Mouse (Mus musculus) adrenal gland, postnatal 36 days (tissue): Measurements from ENCODE around the gene Vmn1r169. TPM values are rescaled to one million over a fixed set of nuclear protein-coding genes. Genes with fewer than 3 reads are reported as not detected.
"Not testable (repeated sequence)": the region's sequence is repeated elsewhere in the genome, so short reads cannot be mapped to it uniquely, and the experiment has no call there.

ENCODE experiments used
- DNase-seq, 2 experiments: peaks; one replicate each; pipeline ENCODE4 v3.0.0; 2021; ENCODE audit warnings: mixed read lengths in 1 of 2
- long read RNA-seq, 2 experiments: library from polyadenylated mRNA; stranded (forward); transcript quantifications; one replicate each; pipeline ENCODE4 v2.0.0; 2021; ENCODE audit warnings: borderline sequencing depth in 2 of 2
- total RNA-seq, 2 experiments: library from RNA; stranded (reverse); gene quantifications; 2 replicates each; pipeline ENCODE4 v1.2.3; 2021

Gene Vmn1r169
- total RNA-seq: not detected
- long read RNA-seq, experiment 1: 0 reads
- long read RNA-seq, experiment 2: 0 reads

- not testable (repeated sequence) for DNase-seq
These were observed at the start of gene Vmn1r169 for GRCm38 (mm10) chr7:23575226-23575625. Gene Vmn1r169, plus strand, starts transcription at chr7:23575526.

GRCm38 (mm10) chr7:23539432-23539831 is 35.9 kb upstream of the Vmn1r169 start, which contains the start of gene Vmn1r168:
Gene Vmn1r168, plus strand, starts transcription at chr7:23539732.
- not testable (repeated sequence) for DNase-seq

GRCm38 (mm10) chr7:23605875-23606274 is 30.5 kb downstream of the Vmn1r169 start, which contains the start of gene Vmn1r170:
Gene Vmn1r170, plus strand, starts transcription at chr7:23606175.
- not testable (repeated sequence) for DNase-seq

Other genes with a start within 250 kb of the Vmn1r169 start
- gene Nlrp5, start 189.6 kb upstream of the Vmn1r169 start, total RNA-seq: not detected
- gene Vmn1r167, start 68.3 kb upstream of the Vmn1r169 start, total RNA-seq: not detected
- not detected for gene Vmn1r168, start 35.8 kb upstream of the Vmn1r169 start, total RNA-seq
- not detected for gene Vmn1r170, start 30.6 kb downstream of the Vmn1r169 start, total RNA-seq
- not detected for gene Vmn1r171, start 55.2 kb downstream of the Vmn1r169 start, total RNA-seq
- not detected for gene Vmn1r172, start 82.8 kb downstream of the Vmn1r169 start, total RNA-seq
- gene Vmn1r173, start 125.2 kb downstream of the Vmn1r169 start, total RNA-seq: not detected
- gene Vmn1r174, start 176.7 kb downstream of the Vmn1r169 start, total RNA-seq: not detected
- gene Vmn1r175, start 235.1 kb downstream of the Vmn1r169 start, total RNA-seq: not detected